Mouse (Mus musculus): ENCODE measurements around the gene Col28a1. TPM values are rescaled to one million over a fixed set of nuclear protein-coding genes. Genes with fewer than 3 reads are reported as not detected.

Gene Col28a1
- polyA plus RNA-seq, 1 experiment from 2014 or later, result 0.12 TPM

DNA sequence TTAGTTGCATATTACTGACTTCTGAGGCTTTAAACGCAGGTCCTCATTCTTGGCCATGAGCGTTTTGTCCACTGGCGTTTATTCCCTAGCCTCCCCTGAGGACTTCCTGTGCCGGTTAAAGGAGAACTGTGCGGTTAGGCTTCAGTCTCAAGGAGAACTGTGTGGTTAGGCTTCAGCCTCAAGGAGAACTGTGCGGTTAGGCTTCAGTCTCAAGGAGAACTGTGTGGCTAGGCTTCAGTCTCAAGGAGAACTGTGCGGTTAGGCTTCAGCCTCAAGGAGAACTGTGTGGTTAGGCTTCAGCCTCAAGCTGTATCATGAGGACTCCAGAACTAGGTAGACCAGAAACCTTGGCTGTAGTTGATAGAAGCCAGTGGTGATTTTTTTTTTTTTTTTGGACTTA is 229.7 kb downstream of the Col28a1 start:
- Histone ChIP-seq H3K4me3 (no peak overlapping the region), H3K4me1 (peaks cover 4% of the 10 kb centered on the region), H3K27me3 (ENCODE audit: poor library complexity, severe bottlenecking) (no peaks in the 10 kb centered on the region), H3K9me3 (peaks cover 3% of the 10 kb centered on the region; the same call in 1 of the 2 replicates), H3K36me3 (replicated peaks) (no peaks in the 10 kb centered on the region), H3K27ac (no peak overlapping the region)
- WGBS, result 93% methylated on average over 7 of the region's 7 CpGs
- DNase-seq (ENCODE audit: extremely low spot score, low spot score), result no peak

- Histone ChIP-seq H3K36me3 (replicated peaks) (no peaks in the 10 kb centered on the region), H3K27ac (no peak overlapping the region), H3K27me3 (ENCODE audit: poor library complexity, severe bottlenecking) (no peaks in the 10 kb centered on the region), H3K9me3 (no peaks in the 10 kb centered on the region), H3K4me3 (no peak overlapping the region), H3K4me1 (peaks cover 5% of the 10 kb centered on the region; the same call in 1 of the 2 replicates)
- WGBS, result 61% methylated on average over 2 of the region's 2 CpGs
- DNase-seq (ENCODE audit: extremely low spot score, low spot score), result no peak
Measured at GRCm38 (mm10) chr6:7952208-7952607, 240.2 kb downstream of the Col28a1 start.

- Histone ChIP-seq H3K36me3 (replicated peaks) (no peaks in the 10 kb centered on the region), H3K27ac (no peak overlapping the region), H3K4me1 (peaks cover 5% of the 10 kb centered on the region; the same call in 1 of the 2 replicates), H3K4me3 (no peak overlapping the region), H3K27me3 (ENCODE audit: poor library complexity, severe bottlenecking) (no peaks in the 10 kb centered on the region), H3K9me3 (no peaks in the 10 kb centered on the region)
- DNase-seq (ENCODE audit: extremely low spot score, low spot score), result no peak
Measured at GRCm38 (mm10) chr6:7951778-7952177, 240.6 kb downstream of the Col28a1 start.

Other genes starting within 250 kb of the Col28a1 start
- gene Mios, start 16.6 kb upstream of the Col28a1 start, polyA plus RNA-seq (2016; fragmentation: Nextera tagmentation; extraction: Ambion mirVana), result 27.6 and 28.6 TPM in 2 replicates
- 193 and 207 TPM in 2 replicates for gene Rpa3, start 66.6 kb upstream of the Col28a1 start, polyA plus RNA-seq (2016; fragmentation: Nextera tagmentation; extraction: Ambion mirVana)
- gene Umad1, start 66.7 kb upstream of the Col28a1 start, polyA plus RNA-seq (2016; fragmentation: Nextera tagmentation; extraction: Ambion mirVana), result 15.6 and 15.7 TPM in 2 replicates
- 9.2 and 11.1 TPM in 2 replicates for gene Gm45062, start 66.8 kb upstream of the Col28a1 start, polyA plus RNA-seq (2016; fragmentation: Nextera tagmentation; extraction: Ambion mirVana)

All from forebrain, embryonic 10.5 days (tissue).